Mouse (Mus musculus) cerebellum, postnatal 25 days (tissue): Measurements from ENCODE around the gene Acp7.
A peak's percentile ranks its signal among the peaks of the same experiment; 100 is the strongest.
"Not testable (repeated sequence)": the region's sequence is repeated elsewhere in the genome, so short reads cannot be mapped to it uniquely, and the experiment has no call there.

Experiments
- DNase-seq, 2 experiments: peaks; one replicate each; pipeline ENCODE4 v3.0.0; 2021; ENCODE audit warnings: mixed read lengths in 2 of 2

Gene Acp7

GRCm38 (mm10) chr7:28631073-28631472 lies at the start of gene Acp7:
Gene Acp7 (minus strand): TSS chr7:28631332.
- DNase-seq = no peak

- DNase-seq = no peak
These were observed 46.5 kb upstream of the Acp7 start for GRCm38 (mm10) chr7:28677624-28678023.

DNA sequence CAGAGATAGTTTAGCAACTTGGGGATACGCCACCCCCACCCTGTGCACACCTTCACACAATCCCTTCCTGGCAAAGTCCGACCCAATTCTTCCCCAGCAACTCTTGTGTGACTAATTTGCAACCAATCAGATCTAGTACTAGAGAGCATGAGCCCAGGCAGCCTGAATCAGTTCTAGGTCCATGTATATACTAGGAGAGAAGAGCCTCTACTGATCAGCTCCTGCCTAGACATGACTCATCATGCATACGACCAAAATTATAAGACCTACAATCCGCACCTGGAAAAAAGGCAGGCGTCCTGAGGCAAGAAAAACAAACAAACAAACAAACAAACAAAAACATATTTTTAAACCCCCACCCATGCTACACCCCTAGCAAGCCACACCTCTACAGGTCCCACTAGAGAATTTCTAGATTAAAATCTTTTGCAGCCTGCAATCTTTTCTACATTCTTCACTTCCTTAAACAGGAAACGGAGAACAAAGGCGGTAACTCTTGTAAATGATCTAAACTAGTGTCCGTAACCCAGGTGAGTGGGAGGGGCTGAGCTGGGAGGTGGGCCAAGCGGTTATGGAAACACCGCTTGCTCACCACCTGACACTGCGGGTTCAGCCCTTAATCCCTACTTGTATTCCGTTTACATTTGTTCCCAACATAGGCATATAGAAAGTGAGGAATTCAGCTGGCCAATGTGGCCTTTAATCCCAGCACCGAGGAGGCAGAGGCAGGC lies 45.8 kb upstream of the Acp7 start:
- DNase-seq = no peak

DNA sequence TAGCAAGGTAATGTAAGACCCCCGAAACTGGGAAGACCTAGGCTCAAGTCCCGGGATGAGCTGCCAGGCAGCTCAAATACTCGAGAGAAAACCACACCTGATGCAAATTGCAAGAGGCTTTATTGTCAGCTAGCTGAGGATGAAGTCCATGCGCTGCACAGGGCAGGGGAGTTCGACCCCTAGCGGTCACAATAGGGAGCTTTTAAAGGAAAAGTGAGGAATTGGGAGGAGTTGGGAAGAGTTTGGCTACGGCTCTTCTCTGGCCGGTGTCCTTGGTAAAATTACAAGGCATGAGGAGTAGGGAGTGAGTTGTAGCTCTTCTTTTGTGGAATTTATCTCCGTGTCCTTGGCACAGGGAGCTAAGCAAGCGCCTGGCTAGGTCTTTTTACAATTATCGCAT lies 44.6 kb upstream of the Acp7 start:
- peak in 1 of 2 experiments; percentile 16 for DNase-seq

DNA sequence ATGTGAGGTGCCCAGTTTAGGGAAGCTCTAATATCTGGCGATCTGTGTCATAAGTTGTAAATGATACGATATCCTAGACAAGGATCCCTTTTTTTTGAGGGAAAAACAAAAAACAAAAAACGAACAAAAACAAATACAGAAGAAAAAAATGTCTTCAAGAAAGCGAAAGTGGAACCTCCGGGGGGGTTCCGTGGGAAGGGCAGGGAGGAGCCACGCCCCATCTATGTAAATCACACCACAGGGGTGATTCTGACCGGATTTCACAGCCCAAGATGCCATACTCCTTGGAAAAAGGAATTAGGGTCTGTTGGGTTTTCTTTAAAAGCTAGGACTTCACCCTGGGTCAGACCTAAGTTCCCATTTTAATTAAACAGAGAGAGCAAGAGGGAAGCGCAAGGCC lies 43.9 kb upstream of the Acp7 start:
- no peak for DNase-seq

DNA sequence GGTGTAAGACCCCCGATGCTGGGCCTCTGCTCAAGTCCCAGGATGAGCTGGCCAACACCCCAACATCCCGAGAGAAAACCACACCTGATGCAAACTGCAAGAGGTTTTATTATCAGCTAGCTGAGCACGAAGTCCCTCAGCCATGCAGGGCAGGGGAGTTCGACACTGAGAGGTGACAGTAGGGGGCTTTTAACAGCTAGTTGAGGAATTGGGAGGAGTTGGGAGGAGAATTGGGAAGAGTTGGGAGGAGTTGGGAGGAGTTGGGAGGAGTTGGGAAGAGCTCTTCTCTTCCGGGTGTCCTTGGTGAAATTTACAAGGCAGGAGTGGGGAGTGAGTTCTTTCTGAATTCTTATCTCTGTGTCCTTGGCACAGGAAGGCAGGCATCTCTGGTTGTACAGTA lies 41.7 kb upstream of the Acp7 start:
- DNase-seq = not testable (repeated sequence)

DNA sequence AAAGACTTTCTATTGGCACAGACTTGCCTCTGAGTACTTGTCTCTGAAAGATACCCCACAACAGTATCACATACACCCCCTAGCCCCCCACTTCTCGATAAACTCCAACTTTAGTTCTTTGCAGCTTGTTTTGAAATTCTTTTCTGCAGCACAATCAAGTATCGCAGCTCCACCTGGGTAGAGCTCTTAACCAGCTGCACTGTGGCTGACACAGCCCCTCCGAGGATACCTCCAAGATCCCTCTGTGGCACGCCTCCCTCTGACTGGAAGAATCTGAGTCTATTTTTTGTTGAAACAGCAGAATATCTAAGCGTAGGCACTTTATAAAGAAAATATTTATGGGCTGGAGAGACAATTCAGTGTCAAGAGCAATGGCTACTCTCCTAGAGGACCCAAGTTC lies 41.1 kb upstream of the Acp7 start:
- no peak for DNase-seq

- DNase-seq = no peak
These were observed 40.0 kb upstream of the Acp7 start for GRCm38 (mm10) chr7:28671172-28671571.

DNA sequence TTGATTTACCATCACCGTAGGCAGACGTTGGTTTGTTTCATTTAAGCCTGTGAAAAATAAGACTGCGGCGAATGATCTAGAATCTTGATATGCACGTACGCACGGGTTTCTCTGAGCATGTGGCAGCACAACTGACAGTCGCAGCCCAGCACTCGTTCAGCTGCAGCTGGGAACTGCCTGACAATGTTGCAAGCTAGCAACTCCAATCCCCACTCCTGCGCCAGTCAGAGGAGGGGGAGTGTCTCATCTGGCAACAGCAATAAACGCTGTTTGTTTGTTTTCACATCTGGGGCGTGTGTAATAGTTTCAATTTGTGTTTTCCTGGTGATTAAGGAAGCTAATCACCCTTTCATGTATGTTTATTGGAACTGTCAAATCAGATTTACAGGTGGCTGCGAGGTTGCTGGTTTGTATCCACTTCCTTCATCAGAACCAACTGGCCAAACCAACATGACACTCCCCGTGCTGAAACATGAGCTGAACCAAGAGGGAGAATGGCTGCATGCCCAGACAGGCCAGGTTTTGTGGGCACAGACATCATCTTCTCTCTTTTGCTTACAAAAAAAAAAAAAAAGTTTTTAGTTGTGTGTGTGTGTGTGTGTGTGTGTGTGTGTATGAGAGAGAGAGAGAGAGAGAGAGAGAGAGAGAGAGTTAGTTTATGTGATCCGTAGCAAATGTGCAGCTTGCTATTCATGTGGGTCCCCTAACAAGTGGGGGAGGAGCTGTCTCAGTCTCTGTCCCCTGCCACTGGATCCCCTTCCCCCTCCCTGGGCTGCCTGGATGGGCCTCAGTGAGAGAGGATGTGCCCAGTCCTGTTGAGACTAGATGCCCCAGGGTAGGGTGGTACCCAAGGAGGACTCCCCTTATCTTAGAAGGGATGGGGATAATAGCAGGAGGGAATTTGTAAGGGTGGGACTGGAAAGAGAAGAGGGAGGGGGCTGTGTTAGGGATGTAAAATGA lies 34.8 kb upstream of the Acp7 start:
- no peak for DNase-seq

DNA sequence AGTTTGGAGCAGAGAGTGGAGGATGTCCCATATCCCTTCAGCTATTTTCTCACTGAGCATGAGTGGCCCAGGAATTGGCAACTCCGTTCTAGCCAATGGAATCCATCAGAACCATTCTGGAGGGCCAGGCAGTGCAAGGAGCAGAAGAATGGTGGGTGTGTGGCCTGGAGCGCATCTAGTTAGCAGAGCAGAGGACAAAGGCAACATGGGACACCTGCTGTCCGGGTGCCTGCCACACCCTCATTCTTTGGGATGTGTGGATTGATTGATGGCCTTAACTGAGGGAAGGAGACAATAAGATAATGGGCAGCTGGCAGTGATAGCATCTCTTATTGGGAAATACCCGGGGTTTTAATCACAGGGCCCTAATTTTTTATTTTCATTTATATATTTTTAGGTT lies 25.3 kb upstream of the Acp7 start:
- DNase-seq = no peak

- peak in 1 of 2 experiments; percentile 7 for DNase-seq
These were observed 20.0 kb upstream of the Acp7 start for GRCm38 (mm10) chr7:28651157-28651556.

GRCm38 (mm10) chr7:28647016-28647415 lies 15.9 kb upstream of the Acp7 start:
- no peak for DNase-seq

DNA sequence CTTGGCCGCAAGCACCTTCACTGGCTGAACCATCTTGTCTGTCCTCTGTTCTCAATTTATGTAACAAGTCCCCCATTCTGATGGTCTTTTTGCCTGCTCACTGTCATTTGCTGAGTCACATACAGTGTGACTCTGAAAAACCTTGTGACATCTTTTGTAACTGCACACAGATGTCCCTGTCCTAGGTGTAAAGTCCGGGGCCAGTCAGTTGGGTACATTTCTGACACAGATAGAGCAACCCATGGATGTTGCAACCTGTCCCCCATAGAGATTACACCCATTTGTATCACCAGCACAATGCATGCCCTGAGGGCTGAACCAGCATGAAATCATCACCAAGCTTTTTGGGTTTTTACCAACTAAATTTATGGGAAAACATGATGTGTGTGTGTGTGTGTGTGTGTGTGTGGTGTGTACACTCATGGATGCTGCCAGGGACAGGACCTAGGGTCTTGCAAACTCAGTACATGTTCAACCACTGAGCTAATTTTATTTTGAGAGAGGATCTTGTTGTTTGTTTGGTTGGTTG lies 14.9 kb upstream of the Acp7 start:
- DNase-seq = no peak

- no peak for DNase-seq
These were observed 14.2 kb upstream of the Acp7 start for GRCm38 (mm10) chr7:28645366-28645765.

DNA sequence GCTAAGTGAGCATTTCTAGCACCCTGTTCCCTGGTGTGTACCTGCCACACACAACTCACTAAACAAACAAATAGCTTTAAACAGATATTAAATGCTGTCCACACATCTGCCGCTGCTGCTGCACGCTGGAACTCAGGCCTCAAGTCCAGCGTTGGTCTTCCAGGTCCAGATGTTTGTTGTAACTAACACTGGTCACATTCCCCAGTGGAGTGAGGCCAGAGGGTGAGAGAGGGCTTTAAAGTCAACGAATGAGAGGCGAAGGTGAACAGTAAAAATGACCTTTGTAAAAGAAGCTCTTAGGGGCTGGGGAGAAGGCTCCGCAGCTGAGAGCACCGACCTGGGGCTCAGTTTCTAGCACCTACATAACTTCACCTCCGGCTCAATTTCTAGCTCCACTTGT lies 10.4 kb upstream of the Acp7 start:
- no peak for DNase-seq

DNA sequence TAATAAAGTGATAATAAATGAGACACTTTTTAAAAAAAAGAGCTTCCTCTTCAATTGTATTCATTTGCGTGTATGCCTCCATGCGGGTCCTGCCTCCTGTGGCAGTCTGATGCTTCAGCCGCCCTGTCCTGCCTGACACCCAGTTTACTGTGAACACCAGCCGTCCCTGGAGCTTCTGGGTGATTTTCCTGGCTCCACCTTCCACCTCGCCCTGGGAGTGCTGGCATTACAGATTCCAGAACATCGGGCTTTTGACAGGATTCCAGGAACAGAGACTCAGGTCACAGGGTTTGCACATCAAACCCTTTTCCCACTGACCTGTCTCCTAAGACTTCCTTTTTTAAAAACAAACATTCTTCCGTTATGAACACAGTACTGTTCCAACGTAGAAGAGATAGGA lies 6.4 kb upstream of the Acp7 start:
- DNase-seq = peak; percentile 18 to 22

GRCm38 (mm10) chr7:28634128-28634527 lies 3.0 kb upstream of the Acp7 start:
- no peak for DNase-seq

DNA sequence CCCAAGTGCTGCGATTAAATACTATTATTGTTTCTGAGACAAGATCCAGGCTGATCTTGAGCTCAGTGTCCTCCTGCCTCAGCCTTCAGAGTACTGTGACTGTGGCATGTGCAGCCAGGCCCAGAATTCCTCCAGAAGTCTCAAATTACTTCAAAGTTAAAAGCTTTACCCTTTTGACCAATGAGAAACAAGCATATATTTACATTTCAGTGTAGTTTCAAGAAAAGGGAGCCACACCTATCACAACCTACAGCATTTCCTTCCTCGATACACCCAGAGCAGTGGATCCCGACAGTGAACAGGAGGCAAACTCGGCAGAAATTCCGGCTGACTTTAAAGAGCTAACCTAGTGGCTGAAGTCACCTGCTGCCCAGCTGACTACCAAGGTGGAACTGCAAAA lies 6.3 kb downstream of the Acp7 start:
- no peak for DNase-seq

- DNase-seq = no peak
These were observed 11.9 kb downstream of the Acp7 start for GRCm38 (mm10) chr7:28619098-28619715.

- no peak for DNase-seq
These were observed 25.2 kb downstream of the Acp7 start for GRCm38 (mm10) chr7:28605951-28606350.

- DNase-seq = not testable (repeated sequence)
These were observed 27.3 kb downstream of the Acp7 start for GRCm38 (mm10) chr7:28603788-28604187.

GRCm38 (mm10) chr7:28603136-28603535 lies 28.0 kb downstream of the Acp7 start:
- no peak for DNase-seq

DNA sequence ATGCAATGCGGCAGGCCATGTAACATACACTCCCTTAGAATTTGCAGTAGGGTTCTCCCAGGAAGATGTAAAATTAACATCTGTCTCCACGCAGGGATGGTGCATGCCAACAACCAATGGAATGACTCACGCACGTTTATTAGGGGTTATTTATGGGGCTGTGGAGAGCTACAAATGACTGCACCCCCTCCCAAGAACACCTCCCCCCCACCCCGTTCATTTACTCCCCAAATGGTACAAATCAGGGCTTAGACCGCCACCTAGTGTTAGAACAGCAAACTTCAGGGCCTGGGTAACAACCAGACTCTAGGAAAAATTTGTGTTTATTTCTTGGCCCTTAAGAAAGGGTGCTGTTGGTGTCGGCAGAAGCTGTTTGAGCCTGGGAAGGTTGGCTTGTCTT lies 29.5 kb downstream of the Acp7 start:
- peak; percentile 67 to 84 for DNase-seq
